Mouse (Mus musculus) naive thymus-derived CD4-positive, alpha-beta T cell, adult 2 months (primary cell): ENCODE measurements at regions not wholly inside any gene's neighbourhood (a gene's known extent, or its start where the extent isn't known, plus 50 kb on each side); places are given as distances from the start of the nearest gene placed in this dataset.

Source experiments
- DNase-seq: peaks from one replicate; pipeline ENCODE4 v3.0.0-alpha.2; 2011; ENCODE audit warnings: low read depth

- peak; percentile 40 for DNase-seq
These were observed 401.3 kb downstream of the Plcl1 start for GRCm38 (mm10) chr1:55807028-55807427.

- DNase-seq = peak; percentile 40
These were observed 403.2 kb downstream of the Plcl1 start for GRCm38 (mm10) chr1:55808724-55809519.

- peak; percentile 47 for DNase-seq
These were observed 406.8 kb downstream of the Plcl1 start for GRCm38 (mm10) chr1:55812486-55812885.

GRCm38 (mm10) chr1:55820866-55821500 lies 415.3 kb downstream of the Plcl1 start:
- no peak for DNase-seq

- no peak for DNase-seq
These were observed 416.9 kb downstream of the Plcl1 start for GRCm38 (mm10) chr1:55822599-55822998.

GRCm38 (mm10) chr1:55827191-55827590 lies 421.5 kb downstream of the Plcl1 start:
- DNase-seq = no peak

GRCm38 (mm10) chr1:55835281-55835680 lies 429.6 kb downstream of the Plcl1 start:
- no peak for DNase-seq

GRCm38 (mm10) chr1:55836750-55837149 lies 431.0 kb downstream of the Plcl1 start:
- DNase-seq = no peak

- no peak for DNase-seq
These were observed 431.6 kb downstream of the Plcl1 start for GRCm38 (mm10) chr1:55837366-55837765.

GRCm38 (mm10) chr1:55838168-55838567 lies 432.4 kb downstream of the Plcl1 start:
- peak; percentile 66 for DNase-seq

GRCm38 (mm10) chr1:55848806-55849205 lies 443.1 kb downstream of the Plcl1 start:
- DNase-seq = no peak

GRCm38 (mm10) chr1:55852354-55852753 lies 446.6 kb downstream of the Plcl1 start:
- DNase-seq = no peak

- no peak for DNase-seq
These were observed 453.4 kb downstream of the Plcl1 start for GRCm38 (mm10) chr1:55859113-55859512.

GRCm38 (mm10) chr1:55863113-55863512 lies 457.4 kb downstream of the Plcl1 start:
- no peak for DNase-seq

- no peak for DNase-seq
These were observed 459.6 kb downstream of the Plcl1 start for GRCm38 (mm10) chr1:55865274-55865673.

- no peak for DNase-seq
These were observed 461.0 kb downstream of the Plcl1 start for GRCm38 (mm10) chr1:55866677-55867076.

GRCm38 (mm10) chr1:55873583-55873982 lies 467.9 kb downstream of the Plcl1 start:
- DNase-seq = no peak

- peak; percentile 75 for DNase-seq
These were observed 468.6 kb downstream of the Plcl1 start for GRCm38 (mm10) chr1:55874143-55874867.

GRCm38 (mm10) chr1:55874868-55875144 lies 469.1 kb downstream of the Plcl1 start:
- DNase-seq = peak; percentile 26

- no peak for DNase-seq
These were observed 478.9 kb downstream of the Plcl1 start for GRCm38 (mm10) chr1:55884576-55884975.

- DNase-seq = no peak
These were observed 480.8 kb downstream of the Plcl1 start for GRCm38 (mm10) chr1:55886383-55887070.

- no peak for DNase-seq
These were observed 481.7 kb downstream of the Plcl1 start for GRCm38 (mm10) chr1:55887386-55887785.
